Mouse (Mus musculus) splenic B cell, adult 2 months (primary cell): ENCODE measurements around the gene Prom1.
A peak's percentile ranks its signal among the peaks of the same experiment; 100 is the strongest.

Experiments
- DNase-seq: peaks from one replicate; pipeline ENCODE4 v3.0.0-alpha.2; 2011; ENCODE audit warnings: low read depth, low spot score
- H3K27me3 ChIP-seq: 2 replicates; pipeline ENCODE4 v1.6.1; 2012; ENCODE audit warnings: mild to moderate bottlenecking, low read length, moderate library complexity, mixed read lengths; ENCODE audit not compliant: control insufficient read depth, poor library complexity, insufficient read depth, severe bottlenecking
- H3K36me3 ChIP-seq: 2 replicates; pipeline ENCODE4 v1.6.1; 2012; ENCODE audit warnings: mild to moderate bottlenecking, low read length, moderate library complexity, mixed read lengths; ENCODE audit not compliant: control insufficient read depth, poor library complexity, insufficient read depth, severe bottlenecking

Prom1 gene

DNA sequence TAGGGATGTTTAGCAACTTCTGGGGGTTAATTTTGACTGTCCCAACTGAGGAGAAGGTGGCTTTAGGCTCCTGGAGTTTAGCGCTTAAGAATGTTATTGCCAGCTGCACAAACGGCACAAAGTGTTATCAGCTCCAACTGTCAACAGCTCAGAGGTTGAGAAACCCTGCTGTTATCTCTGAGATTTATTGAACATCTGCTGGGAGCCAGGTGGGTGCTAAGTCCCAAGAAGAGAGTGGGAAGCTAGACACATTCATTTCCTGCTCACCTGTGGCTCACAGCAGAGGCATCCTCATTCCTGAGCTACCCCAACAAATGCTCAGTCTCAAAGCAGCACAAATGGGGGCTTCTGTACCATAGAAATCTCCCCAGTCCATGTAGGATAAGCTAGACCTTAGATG, 130.7 kb downstream of the Prom1 start:
- DNase-seq, result no peak
- Histone ChIP-seq H3K36me3 (no peaks in the 10 kb centered on the region), H3K27me3 (peaks cover 1% of the 10 kb centered on the region; the same call in 1 of the 2 replicates)

DNA sequence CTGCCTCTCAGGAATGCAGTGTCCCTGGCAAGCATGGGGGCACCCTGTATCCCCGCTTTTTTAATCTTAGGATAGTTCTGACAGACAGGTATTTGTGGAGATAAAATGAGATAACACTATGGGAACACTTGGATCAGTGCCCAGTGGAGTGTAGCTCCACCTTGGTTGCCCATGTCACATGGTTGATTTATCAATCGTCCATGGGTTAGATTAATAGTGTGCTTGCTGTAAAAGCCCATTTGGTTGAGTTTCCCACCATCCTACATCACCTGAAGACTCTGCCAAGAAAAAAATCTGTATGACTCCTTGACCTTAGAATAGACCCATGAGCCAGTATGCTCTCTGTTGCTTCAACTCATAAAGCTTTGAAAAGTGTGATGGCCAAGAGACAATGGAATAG, 131.3 kb downstream of the Prom1 start:
- H3K27me3 ChIP-seq, result peaks cover 1% of the 10 kb centered on the region; the same call in 1 of the 2 replicates
- H3K36me3 ChIP-seq, result no peaks in the 10 kb centered on the region
- DNase-seq, result no peak

DNA sequence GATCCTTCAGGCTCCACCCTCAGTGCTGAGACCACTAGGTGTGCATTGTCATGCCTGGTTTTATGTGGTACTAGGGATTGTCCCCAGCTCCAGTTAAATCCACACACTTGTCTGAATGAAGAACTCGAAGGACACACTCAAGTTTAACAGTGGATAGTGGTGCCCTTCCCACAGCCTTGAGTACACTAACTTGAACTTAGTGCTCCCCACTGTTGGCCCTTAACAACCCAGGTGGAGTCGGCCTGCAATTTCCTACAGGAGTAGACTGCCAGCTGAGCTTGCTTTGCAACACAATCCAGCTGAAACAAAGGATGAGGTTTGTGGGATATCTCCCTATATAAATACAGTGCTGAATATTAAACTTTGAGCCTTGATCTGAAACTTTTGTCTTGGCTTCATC, 133.2 kb downstream of the Prom1 start:
- H3K36me3 ChIP-seq, result no peaks in the 10 kb centered on the region
- no peak for DNase-seq

DNA sequence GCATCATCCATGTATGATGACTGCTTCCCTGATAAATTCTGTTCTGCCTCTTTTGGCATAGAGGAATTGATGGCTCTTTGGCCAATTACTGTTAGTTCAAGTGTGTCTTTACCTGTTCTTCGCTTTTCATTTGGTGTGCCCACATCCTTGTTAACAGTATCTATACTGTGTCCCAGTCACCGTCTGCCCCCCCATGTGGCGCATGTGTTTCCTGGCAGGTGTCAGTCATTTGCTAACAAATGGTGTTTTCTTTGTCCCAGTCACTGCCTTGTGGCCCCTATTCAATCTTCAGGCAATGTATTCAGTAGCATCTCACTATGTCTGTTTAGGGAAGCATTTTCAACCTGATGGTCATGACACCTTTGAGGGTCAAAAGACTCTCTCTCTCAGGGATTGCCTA, 140.8 kb downstream of the Prom1 start:
- DNase-seq, result no peak
- no peaks in the 10 kb centered on the region for H3K36me3 ChIP-seq
- H3K27me3 ChIP-seq, result no peaks in the 10 kb centered on the region

More for the DNA sequence above, 133.2 kb downstream of the Prom1 start:
- H3K27me3 ChIP-seq, result no peaks in the 10 kb centered on the region

DNA sequence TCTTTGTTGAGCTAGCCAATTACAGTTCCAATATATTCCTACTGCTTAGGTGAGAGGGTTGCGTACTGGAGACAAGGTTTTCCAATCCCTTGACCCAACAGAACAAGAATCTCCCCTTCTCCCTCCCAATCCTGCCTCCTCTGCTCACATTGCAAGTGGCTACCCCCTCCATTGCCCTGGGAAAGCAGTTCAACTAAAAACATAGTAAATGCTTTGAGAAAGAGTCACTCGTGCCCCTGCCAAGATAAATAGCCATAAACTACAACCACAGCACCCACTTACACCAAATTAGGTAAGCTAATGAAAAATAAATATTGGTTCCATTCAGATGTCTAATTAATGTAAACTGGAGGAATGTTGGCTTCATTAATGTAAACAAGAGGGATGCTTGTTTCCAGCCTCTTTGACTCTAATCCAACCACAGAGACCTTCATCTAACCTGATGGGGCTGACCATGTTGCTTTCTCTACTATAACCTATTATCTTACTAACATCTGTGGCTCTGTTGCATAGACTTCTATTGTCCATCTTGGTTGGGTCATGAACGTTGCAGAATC, 141.9 kb downstream of the Prom1 start:
- no peaks in the 10 kb centered on the region for H3K27me3 ChIP-seq
- no peak for DNase-seq
- no peaks in the 10 kb centered on the region for H3K36me3 ChIP-seq

DNA sequence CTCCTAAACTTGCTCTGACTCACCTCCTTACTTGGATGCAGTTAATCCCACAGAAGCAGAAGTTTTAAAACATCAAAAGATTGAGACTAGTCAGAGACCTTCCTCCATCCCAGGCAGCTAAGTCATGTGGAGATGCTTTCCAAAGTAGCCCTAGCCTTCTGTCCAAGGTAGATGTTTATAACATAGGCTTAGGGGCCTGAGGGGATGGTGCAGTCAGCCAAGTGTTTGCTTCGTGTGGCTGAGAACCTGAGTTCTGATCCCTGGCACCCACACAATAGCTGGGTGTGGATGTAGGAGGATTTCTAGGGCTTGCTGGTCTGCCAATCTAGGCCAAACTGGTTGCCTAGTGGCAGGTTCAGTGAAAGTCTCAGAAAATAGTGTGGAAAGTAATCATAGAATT, 148.6 kb downstream of the Prom1 start:
- DNase-seq, result no peak
- Histone ChIP-seq H3K36me3 (no peaks in the 10 kb centered on the region), H3K27me3 (no peaks in the 10 kb centered on the region; the same call in 1 of the 2 replicates)

DNA sequence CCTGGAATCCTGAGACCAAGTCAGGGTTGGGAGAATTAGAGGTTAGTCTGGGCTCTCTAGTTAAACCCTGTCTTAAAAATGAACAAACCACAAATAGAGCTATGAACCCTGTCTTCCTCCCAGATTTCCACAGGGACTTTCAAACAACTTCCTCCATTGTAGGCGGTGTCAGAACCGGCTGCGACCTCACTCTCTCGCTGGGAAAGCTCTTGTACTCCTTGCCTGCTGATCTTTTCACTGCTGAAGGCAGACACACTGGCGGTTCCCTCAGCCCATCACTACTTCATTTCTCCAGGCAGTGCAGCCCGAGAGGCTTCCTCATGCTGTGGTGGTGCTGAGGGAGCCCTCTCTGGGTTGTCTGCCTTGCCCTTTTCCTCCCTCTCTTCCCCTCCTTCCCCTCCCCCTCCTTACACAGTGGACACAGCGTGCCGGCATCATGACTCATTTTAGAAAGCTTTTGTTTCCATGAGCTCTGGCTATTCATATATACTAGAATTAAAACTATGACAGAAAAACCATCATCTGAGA, 153.0 kb downstream of the Prom1 start:
- no peaks in the 10 kb centered on the region; the same call in 1 of the 2 replicates for H3K27me3 ChIP-seq
- H3K36me3 ChIP-seq, result no peaks in the 10 kb centered on the region
- DNase-seq, result peak; percentile 66

DNA sequence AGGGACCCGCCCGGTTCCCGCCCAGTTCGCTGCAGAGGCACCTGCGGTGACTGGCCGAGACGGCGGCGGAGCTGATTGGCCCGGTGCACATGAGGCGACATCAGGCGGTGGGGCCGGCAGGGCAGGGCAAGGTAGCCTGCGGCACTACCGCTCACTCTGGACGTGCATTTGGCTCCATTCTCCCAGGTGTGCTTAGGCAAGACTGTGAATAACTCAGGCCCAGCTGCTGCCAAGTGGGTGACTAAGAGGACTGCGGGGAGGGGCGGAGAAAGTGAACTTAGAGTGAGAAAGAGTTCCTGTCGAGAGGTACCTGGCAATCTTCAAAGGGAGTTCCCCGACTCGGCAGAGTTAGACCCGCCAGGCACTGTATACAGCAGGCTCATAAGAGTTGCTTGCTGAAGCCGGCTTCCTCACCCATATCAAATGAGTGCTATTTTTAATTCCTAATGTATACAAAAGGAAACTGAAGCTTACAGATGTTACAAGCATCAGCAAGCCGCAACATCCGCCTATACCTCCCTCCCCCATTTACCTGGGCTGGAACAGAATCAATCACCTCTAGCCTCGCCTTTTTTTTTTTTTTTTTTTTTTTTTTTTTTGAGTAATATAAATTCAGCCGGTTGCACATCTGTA, 153.6 kb downstream of the Prom1 start:
- H3K36me3 ChIP-seq, result no peaks in the 10 kb centered on the region
- H3K27me3 ChIP-seq, result no peaks in the 10 kb centered on the region; the same call in 1 of the 2 replicates
- DNase-seq, result peak; percentile 93

DNA sequence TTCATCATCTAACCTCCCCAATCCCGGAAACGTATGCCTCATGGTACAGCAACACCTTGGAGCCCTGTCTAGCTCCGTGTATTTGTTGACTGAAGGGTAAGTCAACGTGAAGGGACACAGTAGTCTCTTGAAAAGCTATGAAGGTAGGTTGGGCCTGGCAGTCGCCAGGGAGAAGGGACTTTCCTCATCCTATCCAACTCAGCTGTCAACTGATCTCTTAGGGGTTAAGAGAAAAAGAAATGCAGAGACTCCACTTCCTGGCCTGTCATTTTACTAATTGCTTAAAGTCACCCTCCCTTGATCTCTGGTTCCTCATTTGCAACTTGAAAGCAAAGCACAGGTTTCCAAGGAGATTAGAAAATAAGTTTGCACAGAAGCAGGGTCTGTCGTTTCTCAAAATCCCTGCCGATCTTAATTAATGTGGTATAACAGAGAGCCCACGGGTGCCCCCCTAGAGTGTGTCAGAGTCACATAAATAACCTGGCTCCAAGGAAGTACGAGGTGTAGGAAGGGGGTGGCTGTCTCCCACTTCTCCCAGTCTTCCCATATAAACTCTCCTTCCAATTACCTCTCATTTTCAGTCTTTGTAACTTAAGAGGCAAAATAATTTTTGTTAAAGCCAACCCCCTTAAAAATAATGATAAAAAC, 154.4 kb downstream of the Prom1 start:
- H3K27me3 ChIP-seq, result no peaks in the 10 kb centered on the region
- peak; percentile 84 for DNase-seq
- no peaks in the 10 kb centered on the region for H3K36me3 ChIP-seq
